Mouse (Mus musculus) midbrain, embryonic 13.5 days (tissue): ENCODE data around the gene Prkg2. TPM values are rescaled to one million over a fixed set of nuclear protein-coding genes. Genes with fewer than 3 reads are reported as not detected.

Experiments
- ATAC-seq: fragments of 200-750 bp; cut with Nextera tagmentation; 2 replicates; pipeline ENCODE4 v1.8.0; 2017; ENCODE audit warnings: mild to moderate bottlenecking, moderate TSS enrichment, moderate library complexity
- H3K27ac ChIP-seq: fragments of 300-500 bp; sonication (generic); 2 replicates; pipeline ENCODE4 v1.5.1; 2015; ENCODE audit warnings: inconsistent platforms, mild to moderate bottlenecking, moderate library complexity
- H3K27me3 ChIP-seq: fragments of 300-500 bp; sonication (generic); 2 replicates; pipeline ENCODE4 v1.6.1; 2015; ENCODE audit warnings: mild to moderate bottlenecking, inconsistent platforms
- H3K36me3 ChIP-seq: fragments of 300-500 bp; sonication (generic); 2 replicates; pipeline ENCODE4 v1.6.1; 2015; ENCODE audit warnings: mild to moderate bottlenecking, inconsistent platforms
- H3K4me1 ChIP-seq: fragments of 300-500 bp; sonication (generic); replicated peaks from 2 replicates; pipeline ENCODE4 v1.6.1; 2015; ENCODE audit warnings: inconsistent platforms
- H3K4me2 ChIP-seq: fragments of 300-500 bp; sonication (generic); replicated peaks from 2 replicates; pipeline ENCODE4 v1.6.1; 2015; ENCODE audit warnings: moderate library complexity, mild to moderate bottlenecking, inconsistent platforms
- H3K4me3 ChIP-seq: fragments of 300-500 bp; sonication (generic); replicated peaks from 2 replicates; pipeline ENCODE4 v1.5.1; 2015; ENCODE audit warnings: mild to moderate bottlenecking, inconsistent platforms
- H3K9ac ChIP-seq: fragments of 300-500 bp; sonication (generic); replicated peaks from 2 replicates; pipeline ENCODE4 v1.6.1; 2015; ENCODE audit warnings: mild to moderate bottlenecking, inconsistent platforms
- H3K9me3 ChIP-seq: fragments of 300-500 bp; sonication (generic); 2 replicates; pipeline ENCODE4 v1.6.1; 2016; ENCODE audit warnings: mild to moderate bottlenecking, inconsistent platforms
- WGBS: fragments of 180-500 bp; shearing (Covaris S2); methylation state at CpG from one replicate; pipeline ENCODE4 v1.1.7; 2015; 5-methylcytosine and 5-hydroxymethylcytosine counted together
- polyA plus RNA-seq: library from polyadenylated mRNA; unstranded; fragments of >200 nt; fragmentation: Nextera tagmentation; extraction: Ambion mirVana; gene quantifications from 2 replicates; pipeline ENCODE4 v1.2.1, GENCODE M21; 2015

The Prkg2 gene
- polyA plus RNA-seq, 1 experiment from 2014 or later = 1.5 TPM

DNA sequence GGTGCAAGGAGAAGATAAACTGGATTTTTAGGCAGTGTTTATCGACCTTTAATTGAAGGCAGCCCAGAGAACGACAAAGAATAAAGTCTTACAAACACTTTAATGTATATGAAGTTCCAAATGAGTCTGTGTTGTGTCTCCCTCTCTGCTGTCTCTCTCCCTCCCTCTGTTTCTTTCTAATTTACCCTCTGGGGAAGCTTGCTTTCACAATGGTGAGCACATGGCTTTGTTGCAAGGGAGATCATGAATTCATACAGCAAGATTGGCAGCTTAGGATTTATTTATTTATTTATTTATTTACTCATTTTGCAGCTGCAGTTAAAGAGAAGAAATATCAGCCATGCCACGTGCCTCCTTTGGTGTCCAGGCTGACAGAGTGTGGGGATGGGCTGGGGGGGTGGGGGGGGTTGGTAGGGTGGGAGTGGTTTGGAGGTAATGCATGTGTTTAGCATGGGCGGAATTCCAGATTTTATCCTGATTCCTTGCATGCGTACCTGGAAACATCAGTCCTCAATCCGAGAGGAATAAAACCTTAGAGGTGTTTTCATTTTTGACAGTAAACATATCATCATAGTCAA lies 97.4 kb downstream of the Prkg2 start:
- 0 out of 2 replicates have a peak, but pooled peaks have one; percentile 28 for ATAC-seq
- H3K36me3 ChIP-seq = no peaks in the 10 kb centered on the region
- no peak overlapping the region for H3K9ac ChIP-seq
- H3K27ac ChIP-seq = peak overlapping the region; percentile 8; the same call in 1 of the 2 replicates
- H3K27me3 ChIP-seq = no peaks in the 10 kb centered on the region
- no peak overlapping the region for H3K4me3 ChIP-seq
- H3K4me1 ChIP-seq = peaks cover 19% of the 10 kb centered on the region
- H3K4me2 ChIP-seq = no peak overlapping the region
- no peaks in the 10 kb centered on the region for H3K9me3 ChIP-seq
- 67% methylated on average over 6 of the region's 6 CpGs for WGBS

DNA sequence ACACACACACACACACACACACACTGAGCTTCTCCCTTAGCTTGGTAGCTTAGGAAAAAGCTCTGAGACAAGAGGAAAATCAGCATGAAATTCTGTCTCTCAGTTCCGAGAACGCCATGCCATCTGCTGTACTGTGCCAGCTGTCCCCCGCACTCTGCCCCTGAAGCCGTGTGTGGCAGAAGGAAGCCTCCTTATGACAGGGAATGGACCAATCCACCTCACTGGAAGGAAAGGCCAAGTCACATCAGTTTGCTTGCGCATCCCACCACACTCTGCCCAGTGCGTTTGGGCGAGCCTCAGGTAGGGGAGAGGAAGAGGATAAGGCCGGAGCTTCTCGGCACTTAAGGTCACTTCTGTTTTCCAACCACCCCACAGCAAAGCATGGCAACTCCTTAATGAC lies 98.0 kb downstream of the Prkg2 start:
- WGBS = 73% methylated on average over 9 of the region's 9 CpGs
- Histone ChIP-seq H3K9me3 (no peaks in the 10 kb centered on the region), H3K27ac (peak overlapping the region; percentile 8; the same call in 1 of the 2 replicates), H3K4me2 (no peak overlapping the region), H3K9ac (no peak overlapping the region), H3K4me3 (no peak overlapping the region), H3K36me3 (no peaks in the 10 kb centered on the region), H3K27me3 (no peaks in the 10 kb centered on the region), H3K4me1 (peaks cover 19% of the 10 kb centered on the region)
- ATAC-seq = peak; percentile 80

DNA sequence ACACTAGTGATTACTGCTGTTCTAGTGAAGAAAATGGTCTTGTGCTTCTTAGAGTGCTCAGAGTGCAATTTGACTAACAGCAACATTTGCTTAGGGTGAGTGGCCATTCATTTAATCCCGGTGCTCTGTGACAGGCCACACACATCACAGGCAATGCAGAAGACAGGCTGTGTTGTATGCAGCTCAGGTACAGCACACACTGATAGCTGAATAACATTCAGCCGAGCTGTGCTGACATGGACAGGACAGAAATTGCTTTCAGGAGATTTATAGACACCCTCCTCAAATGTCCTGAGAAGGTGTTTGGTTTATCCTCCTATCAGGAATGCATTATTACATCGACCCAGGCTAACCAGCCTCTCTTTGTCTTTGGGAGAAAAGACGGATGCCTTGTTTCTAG lies 99.3 kb downstream of the Prkg2 start:
- 62% methylated on average over 4 of the region's 4 CpGs for WGBS
- 0 out of 2 replicates have a peak, but pooled peaks have one; percentile 37 for ATAC-seq
- H3K9ac ChIP-seq = no peak overlapping the region
- H3K36me3 ChIP-seq = no peaks in the 10 kb centered on the region
- H3K9me3 ChIP-seq = no peaks in the 10 kb centered on the region
- no peak overlapping the region for H3K27ac ChIP-seq
- peaks cover 19% of the 10 kb centered on the region for H3K4me1 ChIP-seq
- no peak overlapping the region for H3K4me3 ChIP-seq
- no peaks in the 10 kb centered on the region for H3K27me3 ChIP-seq
- no peak overlapping the region for H3K4me2 ChIP-seq

DNA sequence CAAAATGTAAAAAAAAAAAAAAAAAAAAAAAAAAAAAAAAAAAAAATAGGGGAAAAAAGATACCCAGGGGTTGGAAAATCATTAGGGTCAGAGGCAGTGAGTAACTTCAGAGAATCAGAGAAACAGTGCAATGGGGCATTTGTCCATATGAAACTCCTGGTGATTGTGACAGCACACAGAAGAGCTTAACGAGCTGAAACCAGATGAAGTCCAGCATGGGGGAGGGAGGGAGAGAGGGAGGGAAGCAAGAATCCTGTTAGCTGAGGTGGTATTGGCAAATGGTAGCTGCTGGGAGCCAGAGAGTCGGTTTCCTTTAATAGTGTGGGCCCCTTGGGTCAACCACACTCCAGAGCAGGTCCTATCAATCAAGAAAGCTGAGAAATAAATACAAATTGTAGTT lies 100.5 kb downstream of the Prkg2 start:
- Histone ChIP-seq H3K36me3 (no peaks in the 10 kb centered on the region), H3K27ac (no peak overlapping the region), H3K4me1 (peaks cover 19% of the 10 kb centered on the region), H3K4me2 (no peak overlapping the region), H3K9ac (no peak overlapping the region), H3K4me3 (no peak overlapping the region), H3K27me3 (no peaks in the 10 kb centered on the region), H3K9me3 (no peaks in the 10 kb centered on the region)
- ATAC-seq = no peak
- WGBS = 39% methylated on average over 2 of the region's 2 CpGs

DNA sequence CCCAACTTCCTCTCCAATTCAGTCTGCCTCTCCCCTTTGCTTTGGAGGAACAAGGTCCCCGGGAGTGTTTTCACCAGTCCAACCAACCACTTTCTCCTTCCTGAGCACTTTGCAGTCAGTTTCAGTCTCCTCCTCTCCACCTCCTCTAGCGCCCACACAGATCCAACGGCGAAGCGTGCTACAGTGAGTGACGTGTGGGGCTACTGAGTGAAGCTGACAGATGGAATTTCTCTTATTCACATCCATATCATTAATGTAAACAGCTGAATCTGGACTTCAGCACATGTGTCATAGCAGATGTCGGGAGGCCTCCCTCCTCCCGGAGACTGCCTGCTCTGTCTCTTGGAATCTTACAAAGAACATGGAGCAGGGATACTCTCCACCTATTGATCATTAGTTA lies 101.2 kb downstream of the Prkg2 start:
- WGBS = 79% methylated on average over 8 of the region's 8 CpGs

DNA sequence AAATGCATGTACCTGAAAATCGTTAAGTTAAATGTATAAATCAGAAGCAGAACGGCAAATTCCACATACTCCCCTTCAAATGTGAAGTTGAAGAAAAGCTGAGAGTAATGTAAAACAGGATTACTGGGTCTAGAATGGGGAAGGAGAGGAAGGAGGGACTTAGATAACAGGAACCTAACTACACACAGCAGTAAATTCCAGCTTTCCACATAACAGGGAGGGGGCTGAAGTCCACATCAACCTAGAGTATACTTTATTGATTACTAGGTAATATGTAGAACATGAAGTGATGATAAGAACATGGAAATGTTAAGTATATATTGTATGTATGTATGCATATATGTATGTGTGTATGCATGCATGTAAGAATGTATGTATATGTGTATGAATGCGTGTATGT lies 114.2 kb downstream of the Prkg2 start:
- H3K9ac ChIP-seq = no peak overlapping the region
- no peak overlapping the region for H3K27ac ChIP-seq
- H3K4me1 ChIP-seq = no peaks in the 10 kb centered on the region
- no peaks in the 10 kb centered on the region for H3K27me3 ChIP-seq
- no peak overlapping the region for H3K4me3 ChIP-seq
- no peaks in the 10 kb centered on the region for H3K36me3 ChIP-seq
- H3K9me3 ChIP-seq = no peaks in the 10 kb centered on the region
- no peak for ATAC-seq
- WGBS = 94% methylated on average over 3 of the region's 3 CpGs
- no peak overlapping the region for H3K4me2 ChIP-seq

More for the DNA sequence above, 101.2 kb downstream of the Prkg2 start:
- H3K4me3 ChIP-seq = no peak overlapping the region
- no peak overlapping the region for H3K9ac ChIP-seq
- H3K36me3 ChIP-seq = no peaks in the 10 kb centered on the region
- no peak overlapping the region for H3K27ac ChIP-seq
- H3K4me1 ChIP-seq = peaks cover 17% of the 10 kb centered on the region
- H3K4me2 ChIP-seq = no peak overlapping the region
- H3K9me3 ChIP-seq = no peaks in the 10 kb centered on the region
- no peak for ATAC-seq
- H3K27me3 ChIP-seq = no peaks in the 10 kb centered on the region

DNA sequence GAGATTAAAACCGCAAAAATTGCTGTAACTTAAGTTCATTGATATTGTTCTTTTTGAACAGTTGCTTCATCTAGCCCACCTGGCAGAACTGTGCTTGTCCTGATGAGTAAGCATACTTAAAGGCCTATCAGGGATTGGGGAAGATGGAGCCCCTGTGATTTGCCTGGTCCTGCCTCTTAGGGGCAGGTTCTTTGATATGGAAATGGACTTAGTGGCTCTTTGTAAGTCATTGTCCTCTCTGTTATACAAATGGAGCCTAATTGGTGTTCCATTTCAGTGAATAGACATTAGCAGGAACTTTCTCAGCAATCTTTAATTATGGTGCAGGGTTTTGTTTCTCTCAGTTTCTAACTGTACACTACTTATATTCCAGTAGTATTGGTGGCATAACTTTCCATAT lies 115.5 kb downstream of the Prkg2 start:
- Histone ChIP-seq H3K4me3 (no peak overlapping the region), H3K4me1 (no peaks in the 10 kb centered on the region), H3K36me3 (no peaks in the 10 kb centered on the region), H3K4me2 (no peak overlapping the region), H3K27ac (no peak overlapping the region), H3K27me3 (no peaks in the 10 kb centered on the region), H3K9me3 (no peaks in the 10 kb centered on the region), H3K9ac (no peak overlapping the region)
- ATAC-seq = no peak
- WGBS = 72% methylated on average over 1 of the region's 1 CpGs

DNA sequence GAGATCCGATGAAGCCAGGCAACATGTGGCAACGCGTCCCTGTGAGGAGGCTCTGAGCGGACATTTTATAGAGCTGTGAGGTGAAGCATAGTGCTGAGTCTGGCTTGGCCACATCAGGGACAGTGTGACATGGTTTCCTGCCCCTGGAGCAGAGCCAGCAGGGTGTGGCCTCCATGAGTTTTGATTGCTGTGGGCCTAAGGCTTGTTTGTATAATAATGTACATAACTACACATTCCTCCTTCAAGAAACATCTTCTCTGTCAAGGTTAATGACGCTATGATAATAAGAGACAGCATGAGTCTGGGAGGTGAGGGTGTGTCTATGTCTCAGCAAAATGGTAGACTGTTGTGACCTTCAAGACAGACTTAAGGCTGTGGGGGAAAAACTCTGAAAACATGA lies 118.4 kb downstream of the Prkg2 start:
- 96% methylated on average over 5 of the region's 5 CpGs for WGBS
- no peak for ATAC-seq

DNA sequence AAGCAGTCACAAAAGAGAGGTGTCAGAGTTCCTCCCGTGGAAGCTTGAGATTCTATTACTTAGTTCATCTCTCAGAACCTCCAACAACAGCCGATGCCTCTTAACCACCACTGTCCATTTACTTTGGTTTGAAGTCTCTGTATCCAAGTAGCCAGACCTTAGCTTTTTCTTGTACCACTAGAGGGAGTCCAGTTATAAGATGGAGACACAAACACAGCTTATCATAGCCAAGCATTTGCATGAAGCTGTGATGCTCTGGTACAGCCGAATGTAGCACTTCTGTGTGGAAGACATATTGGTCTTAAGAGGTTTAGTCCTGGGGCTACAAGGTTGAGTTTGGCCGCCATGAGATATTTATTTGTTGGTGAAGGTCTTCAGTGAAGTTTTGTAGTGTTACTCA lies 134.8 kb downstream of the Prkg2 start:
- no peaks in the 10 kb centered on the region for H3K27me3 ChIP-seq
- H3K4me1 ChIP-seq = no peaks in the 10 kb centered on the region
- H3K4me3 ChIP-seq = no peak overlapping the region
- no peak overlapping the region for H3K9ac ChIP-seq
- whole genome bisulfite sequencing = 64% methylated on average over 4 of the region's 4 CpGs
- no peaks in the 10 kb centered on the region for H3K9me3 ChIP-seq
- H3K36me3 ChIP-seq = no peaks in the 10 kb centered on the region
- H3K4me2 ChIP-seq = no peak overlapping the region
- no peak overlapping the region for H3K27ac ChIP-seq
- peak; percentile 62; the same call in 1 of the 2 replicates for ATAC-seq

More for the DNA sequence above, 118.4 kb downstream of the Prkg2 start:
- no peaks in the 10 kb centered on the region for H3K27me3 ChIP-seq
- H3K27ac ChIP-seq = no peak overlapping the region
- no peak overlapping the region for H3K4me3 ChIP-seq
- H3K36me3 ChIP-seq = no peaks in the 10 kb centered on the region
- no peaks in the 10 kb centered on the region for H3K9me3 ChIP-seq
- no peak overlapping the region for H3K9ac ChIP-seq
- no peaks in the 10 kb centered on the region for H3K4me1 ChIP-seq
- H3K4me2 ChIP-seq = no peak overlapping the region

DNA sequence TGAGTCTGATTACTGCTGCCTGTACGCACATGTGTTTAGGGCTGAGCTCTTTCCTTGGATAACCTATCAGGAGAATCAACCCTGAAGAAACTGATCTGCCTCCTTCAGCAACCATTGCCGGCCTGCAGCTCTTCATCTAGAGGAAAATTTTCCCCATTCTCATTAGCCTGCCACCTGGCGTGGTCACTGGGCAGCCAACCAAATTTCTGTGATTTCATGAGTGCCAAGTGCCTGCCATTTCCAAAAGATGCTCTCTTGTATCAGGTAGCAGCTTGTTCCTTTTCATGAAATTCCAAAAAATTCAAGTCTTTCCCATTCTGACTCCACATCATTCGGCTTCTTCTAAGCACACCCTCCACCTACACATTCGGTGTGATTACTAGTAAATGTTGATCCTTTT lies 136.2 kb downstream of the Prkg2 start:
- ATAC-seq = no peak
- Histone ChIP-seq H3K36me3 (no peaks in the 10 kb centered on the region), H3K4me1 (no peaks in the 10 kb centered on the region), H3K4me2 (no peak overlapping the region), H3K27ac (no peak overlapping the region), H3K27me3 (no peaks in the 10 kb centered on the region), H3K4me3 (no peak overlapping the region), H3K9me3 (no peaks in the 10 kb centered on the region), H3K9ac (no peak overlapping the region)
- 85% methylated on average over 5 of the region's 5 CpGs for WGBS

DNA sequence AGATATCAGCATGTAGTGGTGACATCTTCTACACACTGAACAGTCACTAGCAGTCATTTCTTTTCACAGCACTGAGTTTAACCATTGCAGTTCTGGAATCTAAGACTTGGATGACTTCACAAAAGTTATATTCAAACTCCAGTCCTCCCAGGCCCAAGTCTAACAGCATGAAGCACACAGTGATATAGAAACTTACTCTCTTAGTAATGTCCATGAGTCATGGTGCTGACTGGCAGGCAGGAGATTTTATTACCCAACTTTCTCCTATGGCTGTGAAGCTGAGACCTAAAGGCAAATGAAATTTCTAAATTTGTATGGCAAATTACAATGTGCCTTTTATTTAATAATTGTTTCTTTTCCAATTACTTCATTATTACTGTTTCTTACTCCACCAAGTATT lies 139.2 kb downstream of the Prkg2 start:
- no peak overlapping the region for H3K9ac ChIP-seq
- H3K36me3 ChIP-seq = no peaks in the 10 kb centered on the region
- no peak overlapping the region for H3K4me3 ChIP-seq
- no peaks in the 10 kb centered on the region for H3K9me3 ChIP-seq
- ATAC-seq = no peak
- H3K27me3 ChIP-seq = no peaks in the 10 kb centered on the region
- H3K27ac ChIP-seq = no peak overlapping the region
- no peaks in the 10 kb centered on the region for H3K4me1 ChIP-seq
- no peak overlapping the region for H3K4me2 ChIP-seq

DNA sequence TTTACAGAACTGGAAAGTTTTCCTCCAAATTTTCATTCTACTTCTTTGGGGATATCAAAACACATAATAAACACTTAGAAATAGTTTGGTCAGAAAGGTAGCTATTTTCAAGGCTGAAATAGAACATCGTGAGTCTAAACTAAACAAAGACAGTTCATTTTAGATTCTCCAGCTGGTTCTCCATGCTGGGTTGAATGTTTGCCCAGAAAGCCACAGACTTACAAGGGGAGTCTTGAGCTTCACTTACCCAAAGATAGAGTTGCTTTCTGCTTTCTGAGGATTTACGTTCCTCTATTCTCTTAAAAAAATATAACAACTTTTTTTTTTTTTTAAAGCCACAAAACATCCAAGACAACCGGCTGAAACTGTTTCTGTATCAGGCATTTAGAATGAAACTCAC lies 142.9 kb downstream of the Prkg2 start:
- no peak overlapping the region for H3K4me3 ChIP-seq
- no peak overlapping the region for H3K27ac ChIP-seq
- no peaks in the 10 kb centered on the region for H3K4me1 ChIP-seq
- no peaks in the 10 kb centered on the region for H3K27me3 ChIP-seq
- 93% methylated on average over 3 of the region's 3 CpGs for WGBS
- no peaks in the 10 kb centered on the region for H3K36me3 ChIP-seq
- H3K4me2 ChIP-seq = no peak overlapping the region
- no peak for ATAC-seq
- H3K9ac ChIP-seq = no peak overlapping the region
- no peaks in the 10 kb centered on the region for H3K9me3 ChIP-seq

DNA sequence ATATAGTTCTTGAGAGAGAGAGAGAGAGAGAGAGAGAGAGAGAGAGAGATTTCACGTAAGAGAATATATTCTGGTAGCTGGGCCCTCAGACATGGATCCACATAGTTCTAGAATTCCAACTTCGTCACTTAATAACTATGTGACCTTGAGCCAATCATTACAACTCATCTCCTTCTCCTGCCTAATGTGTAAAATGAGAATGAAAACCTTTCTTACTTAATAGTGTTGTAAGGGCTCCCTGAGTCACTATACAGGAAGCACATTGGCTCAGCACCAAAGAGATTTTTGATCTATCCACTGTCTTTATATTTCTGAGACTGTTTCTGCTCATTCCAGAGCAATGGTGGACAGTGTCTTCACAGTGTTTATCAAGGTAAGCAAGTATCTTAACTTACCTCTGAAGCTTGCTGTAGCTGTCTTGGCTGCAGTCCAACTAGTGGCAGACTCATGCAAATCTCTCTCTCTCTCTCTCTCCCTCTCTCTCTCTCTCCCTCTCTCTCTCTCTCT lies 146.6 kb downstream of the Prkg2 start:
- ATAC-seq = no peak
- H3K27me3 ChIP-seq = no peaks in the 10 kb centered on the region
- no peak overlapping the region for H3K4me2 ChIP-seq
- H3K27ac ChIP-seq = no peak overlapping the region
- no peak overlapping the region for H3K9ac ChIP-seq
- 94% methylated on average over 2 of the region's 2 CpGs for WGBS
- H3K9me3 ChIP-seq = no peaks in the 10 kb centered on the region
- H3K4me1 ChIP-seq = no peaks in the 10 kb centered on the region
- H3K36me3 ChIP-seq = no peaks in the 10 kb centered on the region
- no peak overlapping the region for H3K4me3 ChIP-seq
